Mouse (Mus musculus) bone marrow, adult 2 months (tissue): ENCODE measurements around the gene Hoxa5.

Experiments
- CTCF ChIP-seq: fragments of 200-500 bp; IDR thresholded peaks from 2 replicates; pipeline ENCODE4 v1.5.1; 2011; ENCODE audit warnings: low read length, control low read depth; ENCODE audit not compliant: control insufficient read depth, insufficient read depth
- POLR2A ChIP-seq: fragments of 200-500 bp; IDR thresholded peaks from 2 replicates; pipeline ENCODE4 v1.6.1; 2011; ENCODE audit warnings: low read depth, mild to moderate bottlenecking, control low read depth, low read length, borderline replicate concordance; ENCODE audit not compliant: control insufficient read depth

DNA sequence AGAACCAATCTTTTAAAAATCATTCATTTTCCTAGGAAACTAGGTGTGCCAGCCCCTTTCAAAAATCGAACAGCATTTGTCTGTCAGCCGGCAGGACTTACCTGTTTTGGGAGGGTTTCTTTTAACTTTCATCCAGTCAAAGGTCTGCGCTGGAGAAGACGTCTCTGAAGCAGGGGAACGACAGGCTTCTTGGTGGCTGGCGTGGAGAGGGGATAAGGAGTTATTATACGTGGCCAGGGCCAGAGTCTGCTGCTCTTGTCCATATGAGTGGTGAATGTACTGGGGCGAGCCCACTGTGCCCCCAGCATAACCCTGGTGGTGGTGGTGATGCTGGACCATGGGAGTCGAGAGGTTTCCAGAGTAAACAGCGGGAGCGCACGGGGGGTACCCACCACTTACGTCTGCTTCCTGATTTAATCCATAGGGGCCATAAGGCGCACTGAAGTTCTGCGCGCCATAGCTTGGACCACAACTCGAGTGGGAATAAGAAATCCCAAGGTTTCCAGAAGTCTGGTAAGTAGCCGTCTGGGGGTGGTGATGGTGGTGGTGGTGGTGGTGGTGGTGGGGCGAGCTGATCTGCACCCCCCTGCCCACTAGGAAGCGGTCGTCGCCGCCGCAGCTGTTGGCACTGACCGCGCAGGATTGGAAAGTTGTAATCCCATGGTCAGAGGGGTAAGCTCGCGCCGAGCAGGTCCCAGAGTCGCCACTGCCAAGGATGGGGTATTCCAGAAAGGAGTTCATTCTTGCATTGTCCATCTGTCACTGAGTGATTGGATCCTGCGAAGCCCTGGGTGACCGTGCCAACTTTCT, 46.7 kb downstream of the Hoxa5 start:
- TF ChIP-seq POLR2A: no peak
- no peak for TF ChIP-seq CTCF
